Mouse (Mus musculus) cerebellum, adult 9-11 months (tissue): Measurements from ENCODE around the gene E2f4.

ENCODE experiments used
- DNase-seq: peaks from one replicate; pipeline ENCODE4 v3.0.0; 2022

The E2f4 gene

DNA sequence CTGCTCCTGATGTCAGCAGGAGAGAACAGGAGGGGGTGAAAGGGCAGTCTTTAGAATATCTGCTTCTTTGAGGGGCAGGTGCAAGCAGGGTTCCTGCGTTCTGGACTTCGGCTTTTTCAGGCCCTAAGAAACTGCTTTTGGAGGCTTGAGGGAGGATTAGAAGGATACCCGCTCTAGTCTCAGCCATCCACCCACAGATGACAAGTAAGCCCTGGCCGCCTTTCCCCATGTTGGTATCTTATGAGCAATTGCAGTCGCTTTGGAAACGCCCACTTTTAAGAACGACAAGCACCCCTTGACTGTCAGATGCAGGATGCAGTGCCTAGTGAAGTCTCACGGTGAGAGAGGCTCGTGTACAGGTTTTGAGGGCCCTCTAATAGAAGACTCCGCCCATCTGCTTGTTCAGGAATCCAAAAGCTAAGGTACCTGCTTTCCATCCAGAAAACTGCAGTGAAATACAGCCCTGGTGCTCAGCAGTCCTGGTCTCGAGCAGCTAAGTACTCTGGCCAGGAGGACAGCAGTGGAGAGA, 21.3 kb downstream of the E2f4 start:
- DNase-seq = no peak

GRCm38 (mm10) chr8:105323183-105323582, 25.7 kb downstream of the E2f4 start:
- DNase-seq = no peak

DNA sequence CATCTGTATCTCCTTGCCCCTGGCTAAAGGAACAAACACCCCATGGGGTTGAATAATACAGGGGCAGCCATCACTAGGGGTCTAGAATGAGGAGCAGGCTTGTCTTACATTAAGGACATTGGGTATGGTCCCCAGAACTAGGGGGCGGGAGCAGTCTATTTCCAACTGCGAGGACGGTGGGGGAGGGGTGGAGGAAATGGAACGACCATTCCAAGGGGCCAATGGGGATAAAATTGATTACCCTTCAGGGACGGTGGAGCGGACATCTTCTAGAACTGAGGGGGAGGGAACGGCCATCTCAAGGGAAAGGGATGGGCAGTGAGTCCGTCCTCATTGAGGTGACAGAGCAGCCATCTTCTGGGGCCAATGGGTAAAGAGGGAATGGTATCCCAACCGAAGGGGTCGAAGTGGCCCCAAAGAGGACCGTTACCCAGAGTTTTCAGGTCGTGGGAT, 28.2 kb downstream of the E2f4 start:
- no peak for DNase-seq

DNA sequence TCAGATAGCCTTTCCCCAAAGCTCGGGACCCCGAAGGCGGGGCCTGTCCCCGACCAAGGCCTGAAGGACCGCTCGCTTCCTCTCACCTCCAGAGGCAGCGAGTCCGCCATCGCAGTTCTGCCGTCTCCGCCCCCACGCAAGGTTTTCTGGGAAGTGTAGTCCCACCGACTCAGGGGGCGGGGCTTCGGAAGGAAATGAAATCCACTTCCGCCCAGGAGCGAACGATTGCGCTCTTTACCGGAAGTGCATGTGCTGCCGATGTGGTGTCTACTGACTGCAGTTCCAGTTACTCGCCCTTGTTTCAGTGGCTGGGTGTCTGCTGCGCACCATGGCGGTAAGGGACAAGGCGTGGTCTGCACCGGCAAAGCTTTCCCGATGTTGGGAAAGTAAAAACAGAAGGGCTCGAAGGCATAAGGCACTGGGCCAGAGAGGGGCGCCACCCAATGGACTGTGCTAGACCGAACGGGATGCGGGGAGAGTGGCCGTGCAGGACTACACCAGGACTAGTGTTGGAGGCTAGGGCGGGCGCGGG, 28.7 kb downstream of the E2f4 start, which contains the start of the genes Lrrc29 and Tmem208:
Gene Lrrc29, minus strand, starts transcription at position 138 of the 532 bp plus-strand sequence.
Gene Tmem208, plus strand, starts transcription at position 214 of the 532 bp plus-strand sequence.
- DNase-seq = peak; percentile 97

GRCm38 (mm10) chr8:105326968-105327367, 29.5 kb downstream of the E2f4 start:
- DNase-seq = no peak

DNA sequence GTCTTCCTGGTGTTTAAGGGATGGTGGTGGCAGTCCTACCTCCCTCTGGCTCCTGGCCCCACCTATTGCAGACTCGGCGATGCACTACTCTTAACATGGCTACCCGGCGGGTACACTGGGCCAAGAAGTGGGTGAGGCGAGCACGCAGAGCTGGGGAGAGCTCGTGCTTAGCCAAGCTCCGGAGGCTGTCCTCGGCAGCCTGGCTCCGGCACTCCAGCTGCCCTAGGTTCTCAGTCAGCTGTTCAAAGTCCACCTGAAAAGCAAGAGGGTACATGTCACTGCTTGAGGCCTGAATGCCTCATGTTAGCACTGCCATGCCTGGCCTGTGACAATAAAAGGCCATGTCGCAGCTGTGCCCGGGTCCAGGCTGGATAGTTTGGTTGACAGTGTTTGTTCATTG, 32.9 kb downstream of the E2f4 start:
- no peak for DNase-seq

- no peak for DNase-seq
These were observed 34.0 kb downstream of the E2f4 start for GRCm38 (mm10) chr8:105331469-105331868.

GRCm38 (mm10) chr8:105331931-105332330, 34.5 kb downstream of the E2f4 start:
- DNase-seq = no peak

DNA sequence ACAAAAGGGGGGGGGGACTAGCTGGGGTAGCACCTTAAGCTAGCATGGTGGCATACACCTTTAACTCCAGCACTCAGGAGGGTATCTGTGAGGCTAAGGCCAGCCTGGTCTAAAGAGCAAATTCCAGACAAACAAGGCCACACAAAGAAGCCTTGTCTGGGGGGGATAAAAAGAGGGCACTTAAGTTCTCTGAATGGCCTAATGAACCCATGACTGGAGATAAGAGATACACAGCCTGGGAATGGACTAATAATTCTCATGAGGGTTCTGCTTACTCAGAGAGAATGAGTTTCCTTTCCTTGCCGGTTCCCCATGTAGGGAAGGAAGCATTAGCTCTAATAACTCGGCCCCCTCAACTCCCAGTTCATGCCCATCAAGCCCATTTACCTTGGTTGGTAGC, 35.1 kb downstream of the E2f4 start:
- DNase-seq = no peak

GRCm38 (mm10) chr8:105336373-105337130, 39.1 kb downstream of the E2f4 start:
- no peak for DNase-seq

DNA sequence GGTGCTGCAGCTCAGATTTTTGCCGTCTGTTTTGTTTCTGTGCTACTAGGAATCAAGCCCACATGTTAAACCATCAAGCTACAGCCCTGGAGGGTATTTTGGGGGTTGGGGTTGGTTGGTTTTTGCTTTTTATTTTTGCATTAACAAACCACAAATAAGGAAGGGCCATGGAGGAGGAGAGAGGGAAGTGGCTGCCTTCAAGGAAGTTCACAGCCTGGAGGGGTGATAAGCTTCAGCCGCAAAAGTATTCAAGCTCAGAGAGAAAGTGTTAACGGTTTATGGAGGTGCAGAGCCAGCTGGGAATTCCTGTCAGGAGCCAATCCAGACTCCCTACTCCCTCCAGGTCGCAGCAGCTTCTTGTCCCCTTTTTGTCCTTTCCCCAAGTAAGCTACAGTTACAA, 41.5 kb downstream of the E2f4 start:
- no peak for DNase-seq

DNA sequence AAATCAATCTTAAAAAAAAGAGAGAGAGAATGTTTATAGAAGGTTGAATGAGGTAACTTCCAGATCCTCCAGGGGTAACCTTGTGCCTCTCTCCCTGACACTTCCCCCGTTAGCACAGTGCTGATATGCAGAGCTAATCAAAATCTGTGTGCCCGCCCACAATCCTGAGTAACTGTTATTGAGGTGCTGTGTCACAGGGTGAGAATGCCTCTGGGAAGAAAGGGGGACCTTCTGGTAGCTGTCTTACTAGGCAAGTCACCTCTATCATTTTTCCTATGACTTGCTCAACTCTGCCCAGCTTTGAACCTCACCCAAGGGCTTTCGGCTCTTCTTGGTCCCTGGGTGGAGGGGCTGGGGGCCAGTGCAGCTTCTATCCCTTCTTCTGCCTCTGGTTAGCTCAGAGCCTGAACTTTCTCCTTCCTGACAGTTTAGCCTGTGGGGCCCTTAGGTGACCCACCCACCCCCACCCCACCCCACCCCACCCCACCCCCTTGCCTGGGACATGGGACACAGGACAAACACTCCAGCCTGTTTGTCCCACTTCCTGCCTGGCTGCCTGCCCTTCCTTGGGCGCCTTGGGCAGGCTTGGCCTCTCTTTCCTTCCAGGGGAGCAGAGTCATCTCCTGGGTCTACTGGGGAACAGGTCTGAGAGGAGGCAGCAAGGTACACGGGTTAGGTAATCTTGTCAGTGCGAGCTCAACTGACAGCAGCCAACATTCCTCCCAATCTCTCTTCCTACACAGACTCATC, 42.6 kb downstream of the E2f4 start:
- no peak for DNase-seq

GRCm38 (mm10) chr8:105341399-105341798, 43.9 kb downstream of the E2f4 start:
- DNase-seq = no peak

- no peak for DNase-seq
These were observed 45.3 kb downstream of the E2f4 start for GRCm38 (mm10) chr8:105342768-105343167.

- DNase-seq = no peak
These were observed 46.5 kb downstream of the E2f4 start for GRCm38 (mm10) chr8:105343791-105344574.

DNA sequence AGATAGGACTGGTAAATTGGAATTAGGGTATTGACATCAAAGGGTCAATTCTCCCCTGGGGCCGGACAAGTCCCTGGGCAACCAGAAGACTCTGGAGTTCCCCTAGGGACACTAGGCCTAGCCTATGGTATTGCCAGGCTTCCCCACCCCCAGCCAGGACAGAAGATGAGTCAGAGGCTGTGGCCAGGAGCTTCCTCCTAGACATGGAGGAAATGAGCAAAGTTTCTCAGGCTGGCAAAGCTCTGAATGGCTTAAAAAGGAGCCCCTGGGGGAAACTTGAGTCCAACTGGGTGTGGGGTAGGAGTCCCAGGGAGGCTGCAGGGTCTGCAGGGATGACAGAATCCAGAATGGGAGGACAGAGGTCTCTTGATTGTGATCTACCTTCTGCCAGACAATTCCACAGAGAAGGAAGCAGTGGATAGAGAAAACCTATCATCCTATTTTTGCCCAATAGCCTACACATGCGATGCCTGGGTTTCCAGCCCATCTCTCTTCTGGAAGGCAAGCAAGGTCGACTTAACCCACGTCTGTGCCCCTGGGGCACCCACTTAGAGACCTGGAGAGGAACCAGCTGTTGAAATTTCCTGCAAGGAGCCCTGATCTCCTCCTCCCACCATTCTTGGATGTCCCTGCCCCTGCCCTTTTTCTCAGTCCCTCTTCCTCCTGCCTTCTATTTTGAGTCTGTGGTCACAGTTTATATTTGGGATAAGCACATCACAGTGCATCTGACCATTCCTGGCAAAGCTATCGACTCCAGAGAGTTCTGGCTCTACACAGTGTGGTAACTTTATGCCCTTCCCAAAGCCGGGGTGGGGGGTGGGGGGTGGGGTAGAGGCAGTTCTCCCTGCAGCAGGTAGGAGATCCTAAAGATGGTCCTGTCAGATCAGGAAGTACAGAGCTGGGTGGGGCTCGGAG, 47.9 kb downstream of the E2f4 start:
- peak; percentile 26 for DNase-seq

DNA sequence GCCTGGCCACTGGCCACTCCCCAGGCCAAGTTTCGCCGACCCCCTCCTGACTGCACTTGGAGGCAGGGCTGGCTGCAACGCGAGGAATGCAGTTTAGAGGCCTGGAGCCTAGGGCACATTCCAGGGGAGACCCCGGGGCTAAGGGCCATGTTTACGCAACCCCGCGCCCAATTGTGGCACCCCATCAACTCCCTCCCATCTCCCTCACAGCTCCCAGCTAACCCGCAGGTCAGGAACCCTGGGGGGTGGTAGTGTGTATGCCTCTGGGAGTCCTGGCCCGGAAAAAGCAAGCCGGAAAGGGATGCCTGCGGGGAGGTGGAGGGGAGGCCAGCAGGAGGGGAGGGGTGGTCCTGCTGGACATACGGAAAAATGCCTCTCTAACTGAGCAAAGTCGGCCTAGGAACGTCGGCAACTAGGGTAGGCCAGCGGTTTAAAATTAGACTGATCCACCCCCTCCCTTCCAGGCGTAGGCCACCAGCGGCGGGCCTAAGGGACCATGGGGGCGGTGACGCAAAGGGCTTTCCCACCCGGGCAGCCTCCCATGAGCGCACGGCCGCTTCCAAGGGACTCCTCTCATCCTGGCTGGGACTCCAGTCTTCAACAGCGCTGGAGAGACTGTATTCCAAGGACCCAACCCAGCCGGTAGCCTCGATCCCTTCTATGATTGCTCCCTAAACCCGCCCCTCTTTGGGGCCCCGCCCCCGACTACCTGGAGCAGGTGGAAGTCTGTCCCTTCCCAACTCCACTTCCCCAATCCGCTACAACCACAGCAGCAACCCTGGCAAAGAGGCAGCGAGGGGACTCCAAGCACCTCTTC, 49.4 kb downstream of the E2f4 start:
- peak; percentile 76 for DNase-seq

GRCm38 (mm10) chr8:105347428-105348221, 50.2 kb downstream of the E2f4 start, which contains the start of gene Fhod1:
Gene Fhod1 (minus strand): TSS chr8:105347953.
- peak; percentile 95 for DNase-seq

DNA sequence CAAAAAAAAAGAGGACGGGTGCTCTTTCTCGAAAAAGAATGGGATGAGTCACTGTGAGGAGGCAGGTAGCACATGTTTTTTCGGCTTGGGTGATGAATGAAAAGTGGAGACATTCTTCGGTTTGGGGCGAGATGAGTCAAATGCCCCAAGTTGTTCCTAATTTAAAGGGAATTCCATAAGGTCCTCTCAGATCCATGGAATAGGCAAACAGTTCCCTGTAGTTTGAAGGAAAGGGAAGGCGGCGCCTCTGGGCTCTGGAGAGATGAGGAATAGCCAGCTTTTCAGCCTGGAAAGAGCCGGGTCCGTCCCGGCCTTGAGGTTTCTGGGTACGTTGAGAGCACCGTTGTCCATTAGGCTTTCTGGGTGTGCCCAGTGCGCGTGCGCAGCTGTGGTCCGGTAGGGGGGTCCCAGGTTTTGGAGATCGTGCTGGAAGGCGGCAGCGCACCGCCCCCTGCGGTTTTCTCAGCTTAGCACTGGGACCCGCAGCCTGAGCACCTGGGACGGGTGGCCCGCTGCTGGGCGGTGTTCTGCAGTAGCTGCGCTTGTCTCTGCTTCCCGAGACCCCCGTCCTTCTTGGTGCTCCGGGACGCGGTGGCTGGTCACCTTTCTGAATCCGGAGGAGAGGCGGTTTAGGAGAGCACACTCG, 51.1 kb downstream of the E2f4 start, which contains the start of gene Slc9a5:
Gene Slc9a5, plus strand, starts transcription at position 394 of the 646 bp plus-strand sequence.
- DNase-seq = peak; percentile 83
